Mouse (Mus musculus) urinary bladder, postnatal 25 days (tissue): ENCODE data around the gene Usp20.

ENCODE experiments used
- DNase-seq: peaks from one replicate; pipeline ENCODE4 v3.0.0; 2022; ENCODE audit warnings: low spot score

Usp20 gene

GRCm38 (mm10) chr2:31040487-31040886, 58.4 kb downstream of the Usp20 start:
- no peak for DNase-seq

DNA sequence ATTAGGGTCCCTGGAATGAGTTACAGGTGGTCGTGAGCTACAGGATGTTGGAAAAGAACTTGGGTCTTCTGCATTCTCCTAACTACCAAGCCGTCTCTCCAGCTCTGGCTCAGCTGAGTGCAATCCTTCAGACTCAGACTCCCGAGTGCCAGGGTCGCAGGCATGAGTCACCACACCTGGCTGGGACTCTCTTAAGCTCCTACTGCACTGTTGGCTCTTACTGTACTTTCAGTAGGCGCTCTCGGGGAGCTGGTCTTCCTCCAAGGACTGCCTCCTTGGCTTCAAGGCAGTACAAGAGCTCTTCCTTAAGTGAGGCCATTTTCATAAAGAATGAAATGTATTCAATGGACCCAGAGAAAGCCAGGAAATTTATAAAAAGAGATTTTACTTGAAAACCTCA, 59.3 kb downstream of the Usp20 start:
- no peak for DNase-seq

- no peak for DNase-seq
Observed at GRCm38 (mm10) chr2:31042881-31043280, 60.8 kb downstream of the Usp20 start.

GRCm38 (mm10) chr2:31043856-31044255, 61.8 kb downstream of the Usp20 start:
- DNase-seq = no peak

DNA sequence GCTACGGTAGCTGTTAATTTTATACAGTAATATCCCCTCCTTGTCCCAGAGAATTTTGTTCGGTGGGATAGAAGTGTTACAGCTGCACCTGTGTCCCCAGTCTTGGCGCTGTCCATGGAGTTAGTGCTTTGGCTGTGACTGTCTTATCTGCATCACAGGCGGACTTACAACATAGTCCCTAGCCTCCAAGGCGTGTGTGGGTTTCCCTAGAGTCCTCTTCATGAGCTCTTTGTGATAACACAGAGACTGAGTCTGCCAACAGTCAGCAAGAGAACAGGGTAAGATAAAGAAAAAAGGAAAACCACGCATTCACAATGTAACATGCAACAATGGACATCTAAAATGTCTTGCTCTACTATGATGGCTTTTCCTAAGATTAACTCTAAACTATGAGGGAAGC, 66.0 kb downstream of the Usp20 start:
- DNase-seq = no peak

DNA sequence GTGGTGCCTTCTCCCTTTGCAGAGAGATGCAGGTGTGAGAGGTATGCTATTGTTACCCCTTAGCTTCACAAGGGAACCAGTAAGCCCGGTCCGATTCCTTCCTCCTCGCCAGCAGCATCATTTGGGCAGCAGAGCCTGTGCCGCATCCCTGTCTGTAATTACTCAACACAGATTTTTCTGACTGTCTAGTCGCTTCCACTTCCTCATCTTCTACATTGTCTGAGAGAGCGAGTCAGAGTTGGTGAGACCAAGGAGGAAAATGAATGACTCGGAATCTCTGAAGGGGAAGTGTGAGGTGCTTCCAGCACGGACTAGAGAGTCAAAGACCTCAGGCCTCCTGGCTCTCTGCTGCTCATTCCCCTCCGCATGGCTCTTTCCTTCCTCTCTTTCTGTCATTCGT, 70.4 kb downstream of the Usp20 start:
- no peak for DNase-seq

- no peak for DNase-seq
Observed at GRCm38 (mm10) chr2:31053426-31053825, 71.3 kb downstream of the Usp20 start.

DNA sequence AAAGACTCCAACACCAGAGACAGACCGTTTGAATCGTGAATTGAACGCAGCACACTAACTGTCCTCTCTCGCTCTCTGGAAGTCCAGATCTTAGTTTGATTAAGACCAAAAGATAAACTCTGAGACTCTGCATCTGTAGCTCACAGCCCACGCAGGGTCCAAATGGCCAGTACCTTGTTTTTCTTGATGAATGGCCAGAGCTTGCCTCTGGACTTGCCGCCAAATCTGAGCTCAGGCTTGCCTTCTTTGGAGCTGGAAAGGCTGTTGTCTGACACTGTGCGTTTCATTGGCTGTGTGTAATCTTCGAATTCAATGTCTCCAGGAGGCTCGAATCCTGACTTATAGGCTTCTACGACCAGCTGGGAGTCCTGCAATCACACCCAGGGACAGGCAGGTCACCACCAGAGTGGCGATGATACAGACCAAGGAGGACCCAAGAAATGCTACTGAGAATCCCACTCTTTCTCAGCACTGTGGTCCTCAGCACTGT, 71.8 kb downstream of the Usp20 start:
- no peak for DNase-seq

DNA sequence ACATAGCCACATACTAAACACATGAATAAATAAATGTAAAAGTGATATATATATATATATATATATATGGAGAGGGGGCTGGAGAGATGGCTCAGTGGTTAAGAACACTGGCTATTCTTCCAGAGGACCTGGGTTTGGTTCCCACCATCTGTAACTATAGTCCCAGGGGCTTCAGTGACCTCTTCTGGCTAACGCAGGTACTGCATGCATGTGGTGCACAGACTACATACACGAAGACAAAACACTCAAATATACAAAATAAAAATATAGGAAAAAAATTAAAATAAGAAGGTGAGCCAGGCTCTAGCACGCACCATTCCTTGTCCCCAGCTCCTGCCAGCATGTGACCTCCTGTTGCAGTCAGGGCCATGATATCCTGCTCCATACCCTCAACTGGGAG, 74.0 kb downstream of the Usp20 start:
- DNase-seq = no peak

DNA sequence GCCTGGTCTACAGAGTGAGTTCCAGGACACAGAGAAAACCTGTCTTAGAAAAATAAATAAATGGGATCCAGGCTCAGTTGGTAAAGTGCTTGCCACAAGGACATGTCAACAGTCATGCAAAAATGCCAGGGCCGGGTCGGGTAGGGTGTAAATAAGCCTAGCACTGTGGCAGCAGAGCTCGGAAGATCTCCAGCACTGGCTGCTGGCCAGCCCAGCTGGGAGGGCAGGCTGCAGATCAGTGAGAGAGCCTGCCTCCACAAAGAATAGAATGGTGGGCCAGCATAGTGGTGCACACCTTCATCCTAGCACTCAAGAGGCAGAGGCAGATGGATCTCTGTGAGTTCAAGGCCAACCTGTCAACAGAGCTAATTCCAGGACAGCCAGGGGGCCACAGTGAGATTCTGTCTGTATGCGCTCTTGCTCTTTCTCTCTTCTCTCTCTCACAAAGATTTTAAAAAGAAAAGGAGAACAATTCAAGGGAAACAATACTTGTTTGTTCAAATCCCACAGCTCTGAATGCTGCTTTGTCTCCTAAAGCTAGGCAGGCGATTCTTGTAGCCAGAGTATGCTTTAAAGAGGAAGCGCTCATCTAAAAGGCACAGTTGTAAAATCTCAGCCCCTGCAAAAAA, 75.6 kb downstream of the Usp20 start:
- no peak for DNase-seq

- no peak for DNase-seq
Observed at GRCm38 (mm10) chr2:31058443-31058842, 76.4 kb downstream of the Usp20 start.

DNA sequence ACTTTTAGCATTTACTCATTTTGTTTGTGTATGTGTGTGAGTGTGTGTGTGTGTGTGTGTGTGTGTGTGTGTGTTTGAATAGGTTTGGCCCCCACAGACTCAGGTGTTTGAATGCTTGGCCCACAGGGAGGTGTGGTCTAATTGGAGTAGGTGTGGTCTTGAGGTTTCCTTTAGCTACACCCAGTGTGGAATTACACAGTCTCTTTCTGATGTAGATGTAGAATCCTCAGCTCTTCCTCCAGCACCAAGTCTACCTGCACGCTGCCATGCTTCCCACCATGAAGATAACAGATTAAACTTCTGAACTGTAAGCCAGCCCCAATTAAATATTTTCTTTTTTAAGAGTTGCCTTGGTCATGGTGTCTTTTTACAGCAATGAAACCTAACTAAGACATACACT, 78.2 kb downstream of the Usp20 start:
- no peak for DNase-seq

DNA sequence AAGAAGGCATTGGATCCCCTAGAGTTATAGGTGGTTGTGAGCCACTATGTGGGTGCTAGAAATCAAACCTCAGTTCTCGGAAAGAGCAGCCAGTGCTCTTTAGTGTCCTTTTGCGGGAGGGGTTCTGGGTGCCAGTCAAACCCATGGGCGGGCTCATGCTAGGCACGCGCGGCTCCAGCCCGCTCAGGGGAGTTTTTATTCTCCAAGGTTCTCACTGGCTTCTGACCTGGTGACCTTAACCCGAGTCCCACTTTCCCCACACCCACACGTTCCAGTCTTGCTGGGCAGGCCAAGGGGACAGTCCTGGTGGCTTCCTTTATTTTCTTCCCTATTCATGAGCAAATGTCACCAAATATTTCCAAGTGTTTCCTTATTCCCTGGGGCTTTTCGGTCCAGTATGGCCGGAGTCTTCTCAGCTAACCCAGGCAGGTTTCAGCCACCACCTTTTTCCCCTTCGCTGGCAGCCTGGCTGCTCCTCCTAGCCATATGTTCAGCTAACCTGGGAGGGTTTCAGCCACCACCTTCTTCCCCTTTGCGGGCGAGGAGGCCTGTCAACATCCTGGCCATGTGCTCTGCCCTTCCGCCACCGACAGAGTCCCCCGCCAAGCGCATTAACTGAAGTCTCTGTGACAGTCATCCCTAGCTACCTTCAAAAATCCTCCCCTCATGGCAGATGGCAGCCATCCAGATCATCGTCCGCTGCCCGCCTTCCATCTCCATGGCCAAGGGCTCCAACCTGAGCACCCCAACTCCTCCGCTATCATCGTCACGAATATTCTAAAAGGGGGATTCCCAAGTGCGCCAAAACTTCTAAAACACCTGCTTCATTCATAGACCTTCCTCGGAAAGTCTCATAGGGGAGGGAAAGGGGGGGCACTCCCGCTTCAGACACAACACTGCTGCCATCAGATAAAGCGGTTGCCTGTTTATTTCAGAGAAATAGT, 79.0 kb downstream of the Usp20 start:
- no peak for DNase-seq

GRCm38 (mm10) chr2:31061868-31062628, 80.0 kb downstream of the Usp20 start:
- no peak for DNase-seq

DNA sequence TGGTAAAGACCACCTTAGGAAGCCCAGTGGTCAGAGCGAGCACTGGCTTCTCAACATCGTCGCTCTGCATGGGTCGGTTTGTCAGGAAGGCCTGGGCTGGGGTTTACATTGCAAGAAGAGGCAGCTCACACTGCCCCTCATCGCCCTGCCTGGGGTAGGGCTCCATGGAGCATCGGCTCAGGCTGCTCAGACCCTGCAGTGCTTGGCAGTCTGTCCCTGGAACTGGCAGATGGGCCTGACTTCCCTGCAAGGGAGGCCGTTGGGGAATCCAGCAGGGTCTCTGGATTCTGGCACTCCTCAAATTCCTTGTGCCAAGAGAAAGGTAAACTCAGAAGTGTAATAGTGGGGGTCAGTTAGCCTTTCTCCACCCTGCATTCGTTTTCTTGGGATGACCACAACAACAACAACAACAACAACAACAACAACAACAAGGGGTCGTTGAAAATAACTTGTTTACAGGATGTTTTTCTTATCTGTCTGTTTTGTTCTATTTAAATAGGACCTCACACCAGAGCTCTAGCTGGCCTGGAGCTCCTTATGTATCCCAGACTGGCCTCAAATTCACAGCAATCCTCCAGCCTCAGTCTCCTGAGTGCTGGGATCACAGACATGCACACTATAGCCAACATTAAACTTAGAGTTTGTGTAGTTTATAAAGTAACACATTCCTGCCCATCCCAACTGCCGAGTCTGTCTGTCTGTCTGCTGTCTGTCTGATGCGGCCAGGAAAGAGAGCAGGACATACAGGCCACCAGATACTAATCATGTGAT, 84.1 kb downstream of the Usp20 start:
- no peak for DNase-seq

DNA sequence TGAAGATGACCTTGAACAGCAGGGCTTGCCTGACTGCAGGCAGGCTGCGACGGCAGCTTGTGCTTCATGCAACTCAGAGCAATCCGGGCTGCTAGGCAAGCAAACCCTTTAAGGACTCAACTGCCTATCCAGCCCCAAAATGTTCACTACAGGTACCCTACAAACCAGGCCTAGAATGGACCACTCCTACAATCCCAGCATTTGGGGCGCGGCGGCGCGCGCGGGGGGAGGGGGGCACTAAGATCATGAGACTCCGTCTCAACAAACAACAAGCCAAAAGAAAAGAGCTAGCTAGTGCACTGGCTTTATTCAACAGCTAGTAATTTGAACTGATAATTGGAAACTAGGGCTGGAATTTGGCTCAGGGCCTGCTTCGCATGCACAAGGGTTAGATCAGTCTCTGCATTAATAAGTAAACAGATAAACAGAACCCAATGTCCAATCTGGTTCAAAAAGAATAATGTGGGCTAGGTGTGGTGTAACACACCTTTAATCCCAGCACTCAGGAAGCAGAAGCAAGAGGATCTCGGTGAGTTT, 85.0 kb downstream of the Usp20 start:
- no peak for DNase-seq

DNA sequence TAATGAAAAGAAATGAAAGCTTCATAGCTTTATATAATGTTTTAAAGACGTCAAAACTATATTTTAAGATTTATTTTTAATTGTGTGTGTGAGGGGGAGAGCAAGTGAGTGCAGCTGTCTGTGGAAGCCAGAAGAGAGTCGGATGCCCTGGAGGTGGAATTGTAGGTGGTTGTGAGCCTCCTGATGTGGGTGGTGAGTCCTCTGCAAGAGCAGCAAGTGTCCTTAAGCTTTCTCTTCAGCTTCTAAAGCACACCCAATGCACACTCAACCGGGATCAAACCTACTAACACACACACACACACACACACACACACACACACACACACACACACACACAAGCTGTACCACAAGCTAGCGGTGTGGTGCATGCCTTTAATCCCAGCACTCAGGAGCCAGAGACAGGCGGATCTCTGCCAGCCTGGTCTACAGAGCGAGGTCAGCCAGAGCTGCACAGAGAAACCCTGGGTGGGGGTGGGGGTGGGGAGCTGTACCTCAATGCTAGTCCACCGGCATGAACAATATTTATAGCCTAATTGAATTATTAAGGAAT, 85.7 kb downstream of the Usp20 start:
- DNase-seq = no peak

- DNase-seq = no peak
Observed at GRCm38 (mm10) chr2:31068246-31069113, 86.4 kb downstream of the Usp20 start.

DNA sequence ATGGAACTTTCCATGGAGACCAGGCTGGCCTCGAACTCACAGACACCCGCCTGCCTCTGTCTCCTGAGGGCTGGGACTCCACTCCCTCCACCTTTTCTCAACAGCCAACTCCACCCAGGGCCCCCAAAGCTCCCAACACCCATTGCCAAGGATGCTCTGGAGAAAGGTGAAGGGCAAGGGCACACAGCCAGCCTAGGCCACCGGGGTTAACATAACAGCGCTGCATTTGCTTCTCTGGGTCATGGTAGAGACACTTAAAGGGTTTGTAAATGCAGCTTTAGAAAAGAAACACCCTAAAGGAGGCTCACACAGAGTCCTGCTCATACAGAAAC, 87.0 kb downstream of the Usp20 start:
- no peak for DNase-seq

- DNase-seq = no peak
Observed at GRCm38 (mm10) chr2:31069506-31069905, 87.4 kb downstream of the Usp20 start.
